Mouse (Mus musculus) lung, postnatal 14 days (tissue): ENCODE data around the gene Dock11.
A peak's percentile ranks its signal among the peaks of the same experiment; 100 is the strongest.

Experiments used
- DNase-seq: peaks from one replicate; pipeline ENCODE4 v3.0.0; 2021

The Dock11 gene

GRCm38 (mm10) chrX:36111622-36112421 lies 223.2 kb downstream of the Dock11 start, which contains the start of gene Il13ra1:
Il13ra1 (plus strand) TSS chrX:36112110.
- peak; percentile 55 for DNase-seq

- no peak for DNase-seq
Observed at GRCm38 (mm10) chrX:36112422-36112750, 223.8 kb downstream of the Dock11 start.

GRCm38 (mm10) chrX:36115171-36115570 lies 226.5 kb downstream of the Dock11 start:
- no peak for DNase-seq
